Mouse (Mus musculus) heart, postnatal 0 days (tissue): ENCODE results near the gene Rps6kb1. TPM values are rescaled to one million over a fixed set of nuclear protein-coding genes. Genes with fewer than 3 reads are reported as not detected.

ENCODE experiments used
- ATAC-seq: fragments of 200-750 bp; cut with Nextera tagmentation; 2 replicates; pipeline ENCODE4 v1.8.0; 2017; ENCODE audit warnings: low read depth, moderate number of reproducible peaks, moderate library complexity; ENCODE audit not compliant: insufficient read depth
- DNase-seq: peaks from one replicate; pipeline ENCODE4 v3.0.0-alpha.2; 2016; ENCODE audit warnings: low spot score
- H3K27ac ChIP-seq: fragments of 300-500 bp; sonication (generic); 2 replicates; pipeline ENCODE4 v1.5.1; 2014; ENCODE audit warnings: low read depth, mild to moderate bottlenecking
- H3K27me3 ChIP-seq: fragments of 300-500 bp; sonication (generic); 2 replicates; pipeline ENCODE4 v1.6.1; 2014; ENCODE audit warnings: low read length, mixed read lengths; ENCODE audit not compliant: control insufficient read depth, insufficient read depth
- H3K36me3 ChIP-seq: fragments of 300-500 bp; sonication (generic); replicated peaks from 2 replicates; pipeline ENCODE4 v1.6.1; 2014; ENCODE audit warnings: low read length, mixed read lengths; ENCODE audit not compliant: control insufficient read depth, insufficient read depth
- H3K4me1 ChIP-seq: fragments of 300-500 bp; sonication (generic); 2 replicates; pipeline ENCODE4 v1.6.1; 2014; ENCODE audit warnings: antibody characterized with exemption; ENCODE audit not compliant: control insufficient read depth, insufficient read depth
- H3K4me2 ChIP-seq: fragments of 300-500 bp; sonication (generic); 2 replicates; pipeline ENCODE4 v1.6.1; 2014; ENCODE audit warnings: low read depth, mild to moderate bottlenecking, low read length, moderate library complexity
- H3K4me3 ChIP-seq: fragments of 300-500 bp; sonication (generic); 2 replicates; pipeline ENCODE4 v1.5.1; 2014; ENCODE audit warnings: low read depth, low read length
- H3K9ac ChIP-seq: fragments of 300-500 bp; sonication (generic); replicated peaks from 2 replicates; pipeline ENCODE4 v1.6.1; 2014; ENCODE audit warnings: low read depth, low read length, mixed read lengths
- H3K9me3 ChIP-seq: fragments of 300-500 bp; sonication (generic); replicated peaks from 2 replicates; pipeline ENCODE4 v1.6.1; 2016; ENCODE audit warnings: low read length; ENCODE audit not compliant: control insufficient read depth
- CTCF ChIP-seq: IDR thresholded peaks from 2 replicates; pipeline ENCODE4 v1.5.1; 2016; ENCODE audit warnings: antibody characterized with exemption, control low read depth, low read depth
- EP300 ChIP-seq: IDR thresholded peaks from 2 replicates; pipeline ENCODE4 v1.6.1; 2016; ENCODE audit warnings: antibody characterized with exemption, low read depth
- WGBS: fragments of 180-500 bp; shearing (Covaris S2); extraction: QIAGEN DNeasy Blood & Tissue Kit; methylation state at CpG from one replicate; pipeline ENCODE4 v1.1.7; 2014; 5-methylcytosine and 5-hydroxymethylcytosine counted together
- polyA plus RNA-seq: library from polyadenylated mRNA; unstranded; fragments of >200 nt; fragmentation: Nextera tagmentation; extraction: Ambion mirVana; gene quantifications from 2 replicates; pipeline ENCODE4 v1.2.1, GENCODE M21; 2015
- total RNA-seq: library from RNA; depleted of rRNA; stranded (reverse); fragments of >200 nt; gene quantifications from 2 replicates; pipeline ENCODE4 v1.2.3, GENCODE M21; 2014; ENCODE audit warnings: low replicate concordance

Rps6kb1 gene
- total and polyA plus RNA-seq, 2 experiments from 2014 or later: 10.5 to 37.1 TPM

GRCm38 (mm10) chr11:86573646-86574231 is 29.1 kb upstream of the Rps6kb1 start:
- no peak overlapping the region for H3K4me2 ChIP-seq
- no peak for ATAC-seq
- no peak for DNase-seq
- H3K4me3 ChIP-seq: no peak overlapping the region
- no peaks in the 10 kb centered on the region for H3K36me3 ChIP-seq
- WGBS: 76% methylated on average over 6 of the region's 6 CpGs
- no peaks in the 10 kb centered on the region for H3K9me3 ChIP-seq
- H3K9ac ChIP-seq: no peak overlapping the region
- peaks cover 21% of the 10 kb centered on the region for H3K4me1 ChIP-seq
- no peak for TF ChIP-seq EP300
- TF ChIP-seq CTCF: no peak
- no peaks in the 10 kb centered on the region for H3K27me3 ChIP-seq
- H3K27ac ChIP-seq: no peak overlapping the region

- no peaks in the 10 kb centered on the region for H3K9me3 ChIP-seq
- 68% methylated on average over 2 of the region's 2 CpGs for WGBS
- H3K36me3 ChIP-seq: no peaks in the 10 kb centered on the region
- H3K4me1 ChIP-seq: peaks cover 15% of the 10 kb centered on the region
- H3K27me3 ChIP-seq: no peaks in the 10 kb centered on the region
- TF ChIP-seq CTCF (no peak), EP300 (no peak)
- no peak overlapping the region for H3K27ac ChIP-seq
- H3K4me2 ChIP-seq: no peak overlapping the region
- DNase-seq: no peak
- H3K4me3 ChIP-seq: no peak overlapping the region
- ATAC-seq: no peak
- H3K9ac ChIP-seq: no peak overlapping the region
Measured at GRCm38 (mm10) chr11:86572623-86573022, 28.0 kb upstream of the Rps6kb1 start.

- no peaks in the 10 kb centered on the region for H3K9me3 ChIP-seq
- DNase-seq (no peak), ATAC-seq (no peak)
- peak overlapping the region; percentile 65 for H3K27ac ChIP-seq
- no peaks in the 10 kb centered on the region for H3K27me3 ChIP-seq
- TF ChIP-seq CTCF (no peak), EP300 (no peak)
- H3K4me3 ChIP-seq: no peak overlapping the region
- no peak overlapping the region for H3K4me2 ChIP-seq
- H3K36me3 ChIP-seq: no peaks in the 10 kb centered on the region; the same call in 1 of the 2 replicates
- 76% methylated on average over 4 of the region's 4 CpGs for WGBS
- H3K9ac ChIP-seq: no peak overlapping the region
- H3K4me1 ChIP-seq: peaks cover 7% of the 10 kb centered on the region
Measured at GRCm38 (mm10) chr11:86571871-86572270, 27.3 kb upstream of the Rps6kb1 start.

GRCm38 (mm10) chr11:86571047-86571855 is 26.6 kb upstream of the Rps6kb1 start:
- H3K9me3 ChIP-seq: no peaks in the 10 kb centered on the region
- no peak overlapping the region for H3K4me3 ChIP-seq
- peak overlapping the region; percentile 8; the same call in 1 of the 2 replicates for H3K4me2 ChIP-seq
- DNase-seq: peak; percentile 43
- no peak overlapping the region for H3K9ac ChIP-seq
- WGBS: 37% methylated on average over 15 of the region's 15 CpGs
- H3K4me1 ChIP-seq: peaks cover 6% of the 10 kb centered on the region
- ATAC-seq: peak; percentile 39; the same call in 1 of the 2 replicates
- no peaks in the 10 kb centered on the region; the same call in 1 of the 2 replicates for H3K36me3 ChIP-seq
- H3K27ac ChIP-seq: peak overlapping the region; percentile 65
- no peaks in the 10 kb centered on the region for H3K27me3 ChIP-seq
- no peak for TF ChIP-seq EP300
- TF ChIP-seq CTCF: no peak

GRCm38 (mm10) chr11:86570261-86570746 is 25.7 kb upstream of the Rps6kb1 start:
- no peak overlapping the region for H3K4me2 ChIP-seq
- no peak overlapping the region for H3K9ac ChIP-seq
- ATAC-seq: peak; percentile 27; the same call in 1 of the 2 replicates
- peak overlapping the region; percentile 65; the same call in 1 of the 2 replicates for H3K27ac ChIP-seq
- DNase-seq: peak; percentile 54
- peaks cover 6% of the 10 kb centered on the region for H3K4me1 ChIP-seq
- H3K36me3 ChIP-seq: peaks cover 5% of the 10 kb centered on the region; the same call in 1 of the 2 replicates
- no peak for TF ChIP-seq EP300
- no peak for TF ChIP-seq CTCF
- no peaks in the 10 kb centered on the region for H3K9me3 ChIP-seq
- H3K27me3 ChIP-seq: no peaks in the 10 kb centered on the region
- no peak overlapping the region for H3K4me3 ChIP-seq
- WGBS: 32% methylated on average over 9 of the region's 9 CpGs
